Mouse (Mus musculus) stomach, postnatal 0 days (tissue): ENCODE data around the gene 4930430F08Rik. TPM values are rescaled to one million over a fixed set of nuclear protein-coding genes. Genes with fewer than 3 reads are reported as not detected.

Experiments
- ATAC-seq: fragments of 200-750 bp; cut with Nextera tagmentation; 2 replicates; pipeline ENCODE4 v1.8.0; 2017; ENCODE audit not compliant: low FRiP score, low TSS enrichment
- DNase-seq: peaks from one replicate; pipeline ENCODE4 v3.0.0-alpha.2; 2016; ENCODE audit warnings: low spot score
- H3K27ac ChIP-seq: fragments of 300-500 bp; sonication (generic); replicated peaks from 2 replicates; pipeline ENCODE4 v1.5.1; 2014; ENCODE audit warnings: mild to moderate bottlenecking, control low read depth
- H3K27me3 ChIP-seq: fragments of 300-500 bp; sonication (generic); 2 replicates; pipeline ENCODE4 v1.6.1; 2014; ENCODE audit warnings: low read length; ENCODE audit not compliant: control insufficient read depth, insufficient read depth
- H3K36me3 ChIP-seq: fragments of 300-500 bp; sonication (generic); 2 replicates; pipeline ENCODE4 v1.6.1; 2014; ENCODE audit warnings: low read length, mixed read lengths; ENCODE audit not compliant: control insufficient read depth, insufficient read depth
- H3K4me1 ChIP-seq: fragments of 300-500 bp; sonication (generic); replicated peaks from 2 replicates; pipeline ENCODE4 v1.6.1; 2014; ENCODE audit warnings: antibody characterized with exemption; ENCODE audit not compliant: control insufficient read depth, insufficient read depth
- H3K4me2 ChIP-seq: fragments of 300-500 bp; sonication (generic); replicated peaks from 2 replicates; pipeline ENCODE4 v1.6.1; 2014; ENCODE audit warnings: low read depth, mild to moderate bottlenecking, control low read depth, moderate library complexity
- H3K4me3 ChIP-seq: fragments of 300-500 bp; sonication (generic); 2 replicates; pipeline ENCODE4 v1.5.1; 2014; ENCODE audit warnings: low read depth, low read length, control low read depth
- H3K9ac ChIP-seq: fragments of 300-500 bp; sonication (generic); 2 replicates; pipeline ENCODE4 v1.6.1; 2014; ENCODE audit warnings: mild to moderate bottlenecking, low read length, control low read depth, mixed read lengths
- H3K9me3 ChIP-seq: fragments of 300-500 bp; sonication (generic); 2 replicates; pipeline ENCODE4 v1.6.1; 2016; ENCODE audit warnings: low read length; ENCODE audit not compliant: control insufficient read depth
- CTCF ChIP-seq: IDR thresholded peaks from 2 replicates; pipeline ENCODE4 v1.5.1; 2016; ENCODE audit warnings: antibody characterized with exemption, low read depth, mild to moderate bottlenecking, moderate library complexity
- EP300 ChIP-seq: optimal IDR thresholded peaks from 2 replicates; pipeline ENCODE3; 2016; ENCODE audit warnings: antibody characterized with exemption
- WGBS: fragments of 180-500 bp; shearing (Covaris S2); extraction: QIAGEN DNeasy Blood & Tissue Kit; methylation state at CpG from one replicate; pipeline ENCODE4 v1.1.7; 2014; 5-methylcytosine and 5-hydroxymethylcytosine counted together
- polyA plus RNA-seq: library from polyadenylated mRNA; unstranded; fragments of >200 nt; fragmentation: Nextera tagmentation; extraction: Ambion mirVana; gene quantifications from 2 replicates; pipeline ENCODE4 v1.2.1, GENCODE M21; 2015

The 4930430F08Rik gene
- 5.8 and 6.6 TPM in 2 replicates for polyA plus RNA-seq

DNA sequence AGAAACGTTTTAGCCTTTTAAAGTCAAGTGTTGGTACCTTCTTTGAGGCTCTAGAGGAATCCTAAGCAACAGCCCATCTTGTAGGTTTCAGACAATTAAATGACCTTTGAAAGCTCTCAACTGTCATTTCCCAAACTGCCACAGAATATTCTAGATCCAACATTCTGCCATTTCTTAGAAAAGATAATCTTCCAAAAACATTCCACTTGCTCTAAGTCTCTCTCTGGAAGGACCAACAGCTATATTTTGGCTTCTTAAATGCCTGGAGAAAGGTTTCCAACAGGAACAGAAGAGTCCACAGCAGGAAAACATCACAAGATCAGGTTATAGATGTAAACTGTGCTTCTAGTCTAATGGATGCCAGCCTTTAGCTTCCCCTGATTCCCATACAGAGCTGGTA is at the start of gene 4930430F08Rik, which contains the start of gene 1700017N19Rik:
4930430F08Rik (minus strand) TSS at position 101 of the 400 bp plus-strand sequence.
1700017N19Rik (plus strand) TSS at position 162 of the 400 bp plus-strand sequence.
- DNase-seq (no peak), ATAC-seq (no peak)
- H3K4me3 ChIP-seq, result no peak within 1 kb of the TSS
- no peak within 1 kb of the TSS for H3K9ac ChIP-seq
- TF ChIP-seq EP300 (no peak), CTCF (no peak)
- 82% methylated on average over 1 of the region's 1 CpGs for WGBS
- H3K36me3 ChIP-seq, result no peaks in the 10 kb centered on the region
- no peaks in the 10 kb centered on the region for H3K4me1 ChIP-seq
- no peak within 1 kb of the TSS for H3K27ac ChIP-seq
- H3K4me2 ChIP-seq, result peak within 1 kb of the TSS; percentile 88; the same call in 1 of the 2 replicates
- H3K9me3 ChIP-seq, result no peaks in the 10 kb centered on the region
- no peaks in the 10 kb centered on the region for H3K27me3 ChIP-seq

DNA sequence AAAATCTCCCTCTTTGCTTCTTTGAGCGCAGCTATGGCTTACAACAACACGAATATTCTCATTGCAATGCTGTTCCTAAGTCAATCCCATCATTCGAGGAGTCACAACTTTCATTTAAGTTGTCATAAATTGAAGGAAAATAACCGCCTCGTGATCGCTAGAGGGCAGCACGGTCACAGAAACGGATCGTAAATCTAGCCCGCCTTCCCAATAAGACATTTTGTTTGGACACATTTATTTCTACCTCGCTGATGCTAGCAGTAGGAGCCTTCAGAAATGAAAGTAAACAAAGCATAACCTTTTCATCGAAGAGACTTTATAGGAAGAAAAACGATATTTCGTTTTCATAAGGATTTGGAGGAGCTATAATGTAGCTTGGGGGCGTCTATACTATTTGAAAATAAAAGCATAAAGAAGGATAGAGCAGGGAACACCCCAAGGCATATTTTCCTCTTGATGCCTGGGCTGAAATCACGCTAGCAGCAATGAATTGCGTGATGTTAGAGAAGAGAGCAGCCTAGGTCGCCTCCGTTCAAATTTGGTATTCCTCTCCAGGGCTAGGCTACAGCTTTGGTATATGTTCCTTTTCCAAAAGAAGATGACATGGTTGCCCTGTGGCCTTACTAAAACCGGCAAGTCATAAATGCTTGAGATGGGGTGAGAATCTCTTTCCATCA is 39.7 kb upstream of the 4930430F08Rik start:
- no peak overlapping the region for H3K9ac ChIP-seq
- DNase-seq (peak; percentile 40), ATAC-seq (no peak)
- H3K4me1 ChIP-seq, result no peaks in the 10 kb centered on the region
- no peaks in the 10 kb centered on the region for H3K9me3 ChIP-seq
- 0 out of 2 replicates have a peak overlapping the region, but pooled peaks have one; percentile 1 for H3K4me3 ChIP-seq
- H3K36me3 ChIP-seq, result no peaks in the 10 kb centered on the region
- 20% methylated on average over 20 of the region's 20 CpGs for WGBS
- H3K4me2 ChIP-seq, result peak overlapping the region; percentile 8
- no peaks in the 10 kb centered on the region for H3K27me3 ChIP-seq
- peak; percentile 85 for TF ChIP-seq CTCF
- TF ChIP-seq EP300, result no peak
- H3K27ac ChIP-seq, result no peak overlapping the region

DNA sequence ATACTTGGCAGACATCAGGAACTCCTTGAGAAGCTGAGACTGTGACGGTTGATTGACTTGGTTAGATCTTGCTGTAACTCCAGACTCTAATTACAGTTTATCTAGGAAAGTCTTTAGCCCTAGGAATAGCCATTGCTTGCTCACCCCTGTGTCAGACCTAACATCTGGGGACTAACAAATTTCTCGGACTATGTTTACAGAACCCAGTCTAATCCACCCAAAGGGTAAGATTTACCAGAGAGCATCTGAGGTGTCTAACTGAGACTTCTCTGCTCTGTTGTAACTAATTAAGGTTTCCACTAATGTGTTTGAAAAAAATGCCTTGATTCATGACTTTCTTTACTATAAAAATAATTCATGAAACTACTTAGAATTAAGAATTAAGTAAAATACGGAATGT is 32.3 kb upstream of the 4930430F08Rik start:
- Histone ChIP-seq H3K27ac (no peak overlapping the region), H3K27me3 (no peaks in the 10 kb centered on the region), H3K4me2 (no peak overlapping the region), H3K4me1 (no peaks in the 10 kb centered on the region), H3K9ac (no peak overlapping the region), H3K4me3 (no peak overlapping the region), H3K9me3 (no peaks in the 10 kb centered on the region), H3K36me3 (no peaks in the 10 kb centered on the region)
- no peak for TF ChIP-seq CTCF
- no peak for TF ChIP-seq EP300
- DNase-seq (no peak), ATAC-seq (no peak)
- 49% methylated on average over 3 of the region's 3 CpGs for WGBS

DNA sequence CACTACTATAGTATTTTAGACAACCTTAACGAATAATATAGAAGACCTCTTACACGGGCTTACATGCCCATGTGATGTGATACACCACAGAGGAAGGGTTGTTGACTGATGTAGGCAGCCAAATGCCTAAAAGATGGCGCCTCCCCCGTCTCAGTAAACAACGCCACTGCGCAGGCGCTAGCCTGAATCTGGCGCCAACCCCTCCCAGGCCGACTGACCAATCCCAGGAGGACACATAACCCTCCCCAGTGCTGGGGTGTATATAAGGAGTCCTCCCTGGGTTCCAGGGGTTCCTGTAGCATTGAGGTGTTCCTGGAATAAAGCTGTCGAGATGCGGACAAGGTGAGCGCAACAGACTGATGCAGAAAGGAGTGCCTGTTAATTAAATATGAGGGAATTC is 29.8 kb upstream of the 4930430F08Rik start:
- 93% methylated on average over 12 of the region's 12 CpGs for WGBS
- Histone ChIP-seq H3K27ac (no peak overlapping the region), H3K4me1 (no peaks in the 10 kb centered on the region), H3K4me3 (no peak overlapping the region), H3K36me3 (no peaks in the 10 kb centered on the region), H3K9me3 (no peaks in the 10 kb centered on the region), H3K4me2 (no peak overlapping the region), H3K9ac (no peak overlapping the region), H3K27me3 (no peaks in the 10 kb centered on the region)
- no peak for TF ChIP-seq CTCF
- no peak for TF ChIP-seq EP300
- DNase-seq (no peak), ATAC-seq (no peak)

DNA sequence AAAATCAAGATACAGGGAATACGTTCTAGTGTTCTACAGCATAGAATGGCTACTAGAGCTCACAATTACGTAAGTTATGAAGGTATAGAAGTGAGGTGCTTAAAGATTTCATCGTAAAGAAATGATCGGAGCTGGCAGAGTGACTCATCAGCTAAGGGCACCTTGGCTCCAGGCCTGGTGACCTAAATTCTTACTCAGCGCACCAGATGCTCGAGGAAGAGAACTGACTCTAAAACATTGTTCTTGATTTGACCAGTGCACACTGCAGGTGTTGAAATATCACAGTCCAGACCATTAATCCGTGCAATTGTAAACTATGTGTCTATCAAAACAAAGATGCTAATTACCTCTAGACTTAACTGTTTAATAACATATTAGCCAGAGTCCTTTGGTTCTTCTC is 29.3 kb upstream of the 4930430F08Rik start:
- no peak overlapping the region for H3K27ac ChIP-seq

DNA sequence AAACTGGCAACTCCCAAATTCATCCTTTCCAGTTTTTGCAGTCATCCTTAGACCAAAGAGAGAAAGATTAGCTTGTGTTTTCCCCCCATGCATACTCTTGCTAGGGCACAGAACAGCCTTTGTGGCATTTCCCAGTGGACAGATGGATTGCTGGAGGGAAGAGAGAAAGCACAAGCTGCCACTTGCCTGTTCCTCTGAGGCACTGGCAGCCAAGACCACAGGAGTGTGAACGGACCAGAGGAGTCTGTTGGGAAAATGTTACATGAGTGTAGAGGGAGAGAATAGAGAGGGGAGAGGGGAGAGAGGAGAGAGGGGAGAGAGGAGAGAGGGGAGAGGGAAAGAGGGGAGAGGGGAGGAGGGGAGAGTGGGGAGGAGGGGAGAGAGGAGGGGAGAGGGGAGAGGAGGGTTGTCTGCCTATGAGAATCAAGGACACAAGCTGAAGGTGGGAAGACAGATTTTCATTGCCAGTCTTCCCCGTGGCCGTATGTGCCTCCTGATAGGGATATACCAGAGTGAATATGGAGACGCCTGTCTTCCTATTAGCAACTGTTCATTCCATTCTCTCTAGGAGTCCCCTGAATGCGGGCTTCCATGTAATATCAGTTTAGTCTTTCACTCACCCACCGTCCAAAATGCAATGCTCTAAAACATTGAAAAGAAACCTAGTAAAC is 27.1 kb upstream of the 4930430F08Rik start:
- Histone ChIP-seq H3K4me1 (no peaks in the 10 kb centered on the region), H3K36me3 (no peaks in the 10 kb centered on the region), H3K4me3 (no peak overlapping the region), H3K9me3 (no peaks in the 10 kb centered on the region), H3K9ac (no peak overlapping the region), H3K27me3 (no peaks in the 10 kb centered on the region), H3K4me2 (no peak overlapping the region), H3K27ac (no peak overlapping the region)
- TF ChIP-seq EP300 (no peak), CTCF (no peak)
- ATAC-seq (no peak), DNase-seq (no peak)
- 69% methylated on average over 6 of the region's 6 CpGs for WGBS

More for the DNA sequence above, 29.3 kb upstream of the 4930430F08Rik start:
- Histone ChIP-seq H3K4me2 (no peak overlapping the region), H3K4me1 (no peaks in the 10 kb centered on the region), H3K4me3 (no peak overlapping the region), H3K9ac (no peak overlapping the region), H3K36me3 (no peaks in the 10 kb centered on the region), H3K27me3 (no peaks in the 10 kb centered on the region), H3K9me3 (no peaks in the 10 kb centered on the region)
- ATAC-seq, result no peak
- DNase-seq, result no peak
- 59% methylated on average over 7 of the region's 7 CpGs for WGBS
- TF ChIP-seq EP300 (no peak), CTCF (no peak)
